Mouse (Mus musculus): ENCODE data around the gene Wls.

Wls gene

GRCm38 (mm10) chr3:159917328-159918090 lies 78.0 kb downstream of the Wls start:
- DNase-seq (ENCODE audit: low spot score), result no peak
